Mouse (Mus musculus): ENCODE data around the gene Sema3g. TPM values are rescaled to one million over a fixed set of nuclear protein-coding genes. Genes with fewer than 3 reads are reported as not detected.

The Sema3g gene
- total RNA-seq, 2 experiments from 2014 or later = 5.2 to 5.7 TPM

- DNase-seq (ENCODE audit: low spot score in 2 of 2) = no peak
These were observed 12.8 kb downstream of the Sema3g start for GRCm38 (mm10) chr14:31230442-31230841.

- DNase-seq (ENCODE audit: low spot score in 2 of 2) = no peak
These were observed 14.9 kb downstream of the Sema3g start for GRCm38 (mm10) chr14:31232404-31233069.

- no peak for DNase-seq (ENCODE audit: low spot score in 2 of 2)
These were observed 15.7 kb downstream of the Sema3g start for GRCm38 (mm10) chr14:31233070-31233995.

- DNase-seq (ENCODE audit: low spot score in 2 of 2) = peak; percentile 69 to 90
These were observed 16.4 kb downstream of the Sema3g start for GRCm38 (mm10) chr14:31233996-31234591.

GRCm38 (mm10) chr14:31237101-31237882 lies 19.6 kb downstream of the Sema3g start:
- peak in 1 of 2 experiments; percentile 39 for DNase-seq (ENCODE audit: low spot score in 2 of 2)

GRCm38 (mm10) chr14:31240528-31240927 lies 22.9 kb downstream of the Sema3g start:
- no peak for DNase-seq (ENCODE audit: low spot score in 2 of 2)

- DNase-seq (ENCODE audit: low spot score in 2 of 2) = no peak
These were observed 27.1 kb downstream of the Sema3g start for GRCm38 (mm10) chr14:31244777-31245176.

- DNase-seq (ENCODE audit: low spot score in 2 of 2) = no peak
These were observed 28.3 kb downstream of the Sema3g start for GRCm38 (mm10) chr14:31245946-31246345.

GRCm38 (mm10) chr14:31248396-31248795 lies 30.7 kb downstream of the Sema3g start:
- DNase-seq (ENCODE audit: low spot score in 2 of 2) = no peak

- DNase-seq (ENCODE audit: low spot score in 2 of 2) = no peak
These were observed 32.8 kb downstream of the Sema3g start for GRCm38 (mm10) chr14:31250222-31251083.

- peak; percentile 92 to 97 for DNase-seq (ENCODE audit: low spot score in 2 of 2)
These were observed 33.5 kb downstream of the Sema3g start, which contains the start of the genes Phf7 and Bap1 for GRCm38 (mm10) chr14:31251084-31251604. Gene Phf7 (minus strand): TSS chr14:31251317. Gene Bap1 (plus strand): TSS chr14:31251450.

- DNase-seq (ENCODE audit: low spot score in 2 of 2) = no peak
These were observed 34.0 kb downstream of the Sema3g start for GRCm38 (mm10) chr14:31251626-31252025.

GRCm38 (mm10) chr14:31252091-31252490 lies 34.4 kb downstream of the Sema3g start:
- no peak for DNase-seq (ENCODE audit: low spot score in 2 of 2)

GRCm38 (mm10) chr14:31258476-31259050 lies 40.9 kb downstream of the Sema3g start:
- no peak for DNase-seq (ENCODE audit: low spot score in 2 of 2)

- DNase-seq (ENCODE audit: low spot score in 2 of 2) = no peak
These were observed 42.7 kb downstream of the Sema3g start for GRCm38 (mm10) chr14:31260374-31260773.

- no peak for DNase-seq (ENCODE audit: low spot score in 2 of 2)
These were observed 43.3 kb downstream of the Sema3g start for GRCm38 (mm10) chr14:31260932-31261331.

GRCm38 (mm10) chr14:31267649-31268048 lies 50.0 kb downstream of the Sema3g start:
- no peak for DNase-seq (ENCODE audit: low spot score in 2 of 2)

- DNase-seq (ENCODE audit: low spot score in 2 of 2) = peak; percentile 69 to 84
These were observed 50.8 kb downstream of the Sema3g start for GRCm38 (mm10) chr14:31268301-31269001.

All from layer of hippocampus, adult 18-20 months (tissue).